Mouse (Mus musculus): Measurements from ENCODE around the gene Olfr784. TPM values are rescaled to one million over a fixed set of nuclear protein-coding genes. Genes with fewer than 3 reads are reported as not detected.

The Olfr784 gene
- 0.07 TPM for polyA plus RNA-seq (2017; shearing (Covaris generic))

GRCm38 (mm10) chr10:129383783-129384182, at the start of gene Olfr784:
Gene Olfr784 (plus strand): TSS chr10:129384083.

GRCm38 (mm10) chr10:129348550-129348949, 35.3 kb upstream of the Olfr784 start, which contains the start of gene Olfr782:
Gene Olfr782 (plus strand): TSS chr10:129348850.

GRCm38 (mm10) chr10:129405126-129405525, 21.2 kb downstream of the Olfr784 start, which contains the start of gene Olfr785:
Gene Olfr785 (plus strand): TSS chr10:129405426.

GRCm38 (mm10) chr10:129427006-129427405, 43.1 kb downstream of the Olfr784 start, which contains the start of gene Olfr786:
Gene Olfr786 (plus strand): TSS chr10:129427306.

Other genes with a start within 250 kb of the Olfr784 start
- gene Olfr770, start 245.1 kb upstream of the Olfr784 start, polyA plus RNA-seq (2017; shearing (Covaris generic)) = not detected
- gene Olfr771, start 219.3 kb upstream of the Olfr784 start, polyA plus RNA-seq (2017; shearing (Covaris generic)) = not detected
- not detected for gene Olfr772, start 206.2 kb upstream of the Olfr784 start, polyA plus RNA-seq (2017; shearing (Covaris generic))
- not detected for gene Olfr773, start 196.7 kb upstream of the Olfr784 start, polyA plus RNA-seq (2017; shearing (Covaris generic))
- not detected for gene Olfr774, start 147.9 kb upstream of the Olfr784 start, polyA plus RNA-seq (2017; shearing (Covaris generic))
- not detected for gene Olfr775, start 135.7 kb upstream of the Olfr784 start, polyA plus RNA-seq (2017; shearing (Covaris generic))
- not detected for gene Olfr776, start 125.0 kb upstream of the Olfr784 start, polyA plus RNA-seq (2017; shearing (Covaris generic))
- gene Olfr777, start 112.6 kb upstream of the Olfr784 start, polyA plus RNA-seq (2017; shearing (Covaris generic)) = not detected
- gene Olfr780, start 66.0 kb upstream of the Olfr784 start, polyA plus RNA-seq (2017; shearing (Covaris generic)) = not detected
- not detected for gene Olfr781, start 55.2 kb upstream of the Olfr784 start, polyA plus RNA-seq (2017; shearing (Covaris generic))
- not detected for gene Olfr782, start 35.2 kb upstream of the Olfr784 start, polyA plus RNA-seq (2017; shearing (Covaris generic))
- not detected for gene Olfr785, start 21.3 kb downstream of the Olfr784 start, polyA plus RNA-seq (2017; shearing (Covaris generic))
- gene Olfr786, start 43.2 kb downstream of the Olfr784 start, polyA plus RNA-seq (2017; shearing (Covaris generic)) = not detected
- gene Olfr787, start 77.8 kb downstream of the Olfr784 start, polyA plus RNA-seq (2017; shearing (Covaris generic)) = 0.16 TPM
- gene Olfr788, start 86.9 kb downstream of the Olfr784 start, polyA plus RNA-seq (2017; shearing (Covaris generic)) = not detected
- not detected for gene Olfr789, start 100.7 kb downstream of the Olfr784 start, polyA plus RNA-seq (2017; shearing (Covaris generic))
- gene Olfr790, start 114.4 kb downstream of the Olfr784 start, polyA plus RNA-seq (2017; shearing (Covaris generic)) = not detected
- not detected for gene Olfr791, start 137.7 kb downstream of the Olfr784 start, polyA plus RNA-seq (2017; shearing (Covaris generic))
- gene Olfr792, start 155.1 kb downstream of the Olfr784 start, polyA plus RNA-seq (2017; shearing (Covaris generic)) = not detected
- gene Olfr794, start 183.6 kb downstream of the Olfr784 start, polyA plus RNA-seq (2017; shearing (Covaris generic)) = not detected
- gene Olfr796, start 228.5 kb downstream of the Olfr784 start, polyA plus RNA-seq (2017; shearing (Covaris generic)) = not detected
- 0.18 TPM for gene Olfr798, start 243.9 kb downstream of the Olfr784 start, polyA plus RNA-seq (2017; shearing (Covaris generic))